Mouse (Mus musculus): ENCODE data around the gene Rnf216.
"Not testable (repeated sequence)": the region's sequence is repeated elsewhere in the genome, so short reads cannot be mapped to it uniquely, and the experiment has no call there.

The Rnf216 gene

GRCm38 (mm10) chr5:143112281-143113246, at the start of gene Rnf216:
Gene Rnf216 (minus strand): TSS chr5:143112994.
- DNase-seq (ENCODE audit: low read depth, low spot score): peak; percentile 90

GRCm38 (mm10) chr5:143155534-143155933, 42.7 kb upstream of the Rnf216 start:
- DNase-seq (ENCODE audit: low read depth, low spot score): no peak

GRCm38 (mm10) chr5:143153756-143154155, 41.0 kb upstream of the Rnf216 start:
- DNase-seq (ENCODE audit: low read depth, low spot score): no peak

GRCm38 (mm10) chr5:143150044-143150443, 37.2 kb upstream of the Rnf216 start:
- DNase-seq (ENCODE audit: low read depth, low spot score): no peak

GRCm38 (mm10) chr5:143149536-143149935, 36.7 kb upstream of the Rnf216 start:
- no peak for DNase-seq (ENCODE audit: low read depth, low spot score)

- DNase-seq (ENCODE audit: low read depth, low spot score): no peak
These were observed 35.9 kb upstream of the Rnf216 start for GRCm38 (mm10) chr5:143148661-143149060.

- DNase-seq (ENCODE audit: low read depth, low spot score): no peak
These were observed 34.7 kb upstream of the Rnf216 start, which contains the start of gene Olfr718-ps1 for GRCm38 (mm10) chr5:143147481-143147880. Gene Olfr718-ps1 (minus strand): TSS chr5:143147581.

- DNase-seq (ENCODE audit: low read depth, low spot score): no peak
These were observed 24.8 kb upstream of the Rnf216 start for GRCm38 (mm10) chr5:143137580-143137979.

GRCm38 (mm10) chr5:143135042-143135441, 22.2 kb upstream of the Rnf216 start:
- DNase-seq (ENCODE audit: low read depth, low spot score): no peak

GRCm38 (mm10) chr5:143134216-143135010, 21.6 kb upstream of the Rnf216 start:
- not testable (repeated sequence) for DNase-seq (ENCODE audit: low read depth, low spot score)

GRCm38 (mm10) chr5:143132935-143133514, 20.2 kb upstream of the Rnf216 start:
- no peak for DNase-seq (ENCODE audit: low read depth, low spot score)

GRCm38 (mm10) chr5:143130342-143130741, 17.5 kb upstream of the Rnf216 start:
- DNase-seq (ENCODE audit: low read depth, low spot score): no peak

GRCm38 (mm10) chr5:143129101-143129500, 16.3 kb upstream of the Rnf216 start:
- no peak for DNase-seq (ENCODE audit: low read depth, low spot score)

- DNase-seq (ENCODE audit: low read depth, low spot score): no peak
These were observed 15.0 kb upstream of the Rnf216 start for GRCm38 (mm10) chr5:143127837-143128236.

GRCm38 (mm10) chr5:143126908-143127307, 14.1 kb upstream of the Rnf216 start:
- no peak for DNase-seq (ENCODE audit: low read depth, low spot score)

- DNase-seq (ENCODE audit: low read depth, low spot score): no peak
These were observed 13.3 kb upstream of the Rnf216 start for GRCm38 (mm10) chr5:143126089-143126488.

GRCm38 (mm10) chr5:143125601-143126000, 12.8 kb upstream of the Rnf216 start:
- no peak for DNase-seq (ENCODE audit: low read depth, low spot score)

GRCm38 (mm10) chr5:143124805-143125378, 12.1 kb upstream of the Rnf216 start:
- DNase-seq (ENCODE audit: low read depth, low spot score): no peak

- DNase-seq (ENCODE audit: low read depth, low spot score): no peak
These were observed 9.9 kb upstream of the Rnf216 start for GRCm38 (mm10) chr5:143122673-143123072.

- DNase-seq (ENCODE audit: low read depth, low spot score): no peak
These were observed 9.3 kb upstream of the Rnf216 start for GRCm38 (mm10) chr5:143122125-143122524.

GRCm38 (mm10) chr5:143106842-143107241, 6.0 kb downstream of the Rnf216 start:
- DNase-seq (ENCODE audit: low read depth, low spot score): no peak

GRCm38 (mm10) chr5:143103231-143103630, 9.6 kb downstream of the Rnf216 start:
- DNase-seq (ENCODE audit: low read depth, low spot score): no peak
